Mouse (Mus musculus) bone marrow macrophage, adult 2 months (primary cell): ENCODE results near the gene Adamtsl1.

Source experiments
- CTCF ChIP-seq: IDR thresholded peaks from 2 replicates; pipeline ENCODE4 v1.5.1; 2012; ENCODE audit warnings: low read depth, mild to moderate bottlenecking, low read length, moderate library complexity
- POLR2A ChIP-seq: IDR thresholded peaks from 2 replicates; pipeline ENCODE4 v1.6.1; 2012; ENCODE audit warnings: mild to moderate bottlenecking, low read depth, low read length, borderline replicate concordance

DNA sequence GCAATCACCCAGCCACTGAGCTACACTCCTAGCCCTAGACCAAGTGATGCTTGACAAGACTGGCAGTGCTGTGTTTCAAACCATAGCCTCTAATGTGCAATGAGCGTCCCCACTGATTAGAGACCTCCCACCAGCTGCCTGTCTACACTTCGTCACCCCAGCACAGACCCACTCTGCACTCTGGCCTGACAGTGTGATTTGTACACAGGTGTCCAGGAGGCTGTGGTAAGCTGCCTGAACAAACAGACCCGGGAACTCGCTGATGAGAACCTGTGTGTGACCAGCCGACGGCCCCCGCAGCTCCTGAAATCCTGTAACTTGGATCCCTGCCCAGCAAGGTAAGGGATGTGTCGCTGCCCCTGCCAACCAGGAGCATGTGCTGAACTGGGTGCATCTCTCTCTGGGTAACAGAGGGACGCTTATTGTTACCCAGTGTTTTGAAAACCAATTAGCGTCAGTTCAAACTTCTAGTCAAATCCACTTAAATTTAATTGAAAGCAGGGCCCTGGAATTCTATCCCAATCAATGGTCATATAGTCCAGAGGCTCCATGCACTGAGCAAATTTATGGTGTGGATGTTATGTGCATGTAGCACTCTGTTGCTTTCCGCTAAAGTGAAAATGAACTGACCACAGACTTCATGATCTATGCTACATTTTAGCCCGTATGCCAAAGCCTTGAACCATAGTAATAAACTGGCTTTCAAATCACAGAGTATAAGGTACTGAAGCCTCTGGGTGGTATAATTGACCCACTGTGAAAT, 775.7 kb downstream of the Adamtsl1 start:
- no peak for TF ChIP-seq POLR2A
- no peak for TF ChIP-seq CTCF
